In the genomic region with DNA sequence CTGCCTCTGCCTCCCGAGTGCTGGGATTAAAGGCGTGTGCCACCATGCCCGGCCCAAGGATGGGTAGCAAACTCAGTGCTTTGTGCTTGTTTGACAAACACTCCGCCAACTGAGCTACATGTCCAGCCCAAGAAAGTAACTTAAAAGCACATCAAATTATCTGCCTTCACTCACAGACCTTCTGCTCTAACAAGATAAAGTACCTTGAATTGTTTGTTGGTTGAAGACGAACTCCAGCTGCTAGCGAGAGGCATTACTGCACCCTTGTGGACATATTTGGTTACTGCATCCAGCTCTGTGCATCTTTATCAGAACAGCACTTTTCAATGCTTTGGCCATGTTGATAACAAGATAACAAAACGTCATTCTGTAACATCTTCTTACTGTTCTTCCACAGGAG, we compare ENCODE assay signal across 9 mouse cellular contexts. TPM values are rescaled to one million over a fixed set of nuclear protein-coding genes. Genes with fewer than 3 reads are reported as not detected.
DNase-seq lines count a peak whose midpoint lies in the region; ATAC-seq and TF ChIP-seq lines count a peak whose summit lies in the region.
"Had no signal": no experiment of that assay in that cellular context is flagged by ENCODE, and none has a peak within 500 bp of the region (broad histone marks: within the 10 kb centered on the region; RNA-seq: fewer than 3 reads in every experiment).

No protein-coding gene starts in this region.

- no peaks in the 10 kb centered on the region for H3K9me3 ChIP-seq in forebrain, embryonic 10.5 days
- H3K9me3 ChIP-seq in forebrain, embryonic 13.5 days (replicated peaks), result no peaks in the 10 kb centered on the region
- no peaks in the 10 kb centered on the region for H3K9me3 ChIP-seq in lung, postnatal 0 days (ENCODE audit: low read length)
- H3K9me3 ChIP-seq: limb, embryonic 12.5 days had no signal

- H3K36me3 ChIP-seq in forebrain, embryonic 10.5 days (replicated peaks), result no peaks in the 10 kb centered on the region
- no peaks in the 10 kb centered on the region for H3K36me3 ChIP-seq in forebrain, embryonic 13.5 days (ENCODE audit: poor library complexity, severe bottlenecking)
- H3K36me3 ChIP-seq in C2C12 (ENCODE audit: control insufficient read depth, insufficient read depth), result no peaks in the 10 kb centered on the region
- no peaks in the 10 kb centered on the region for H3K36me3 ChIP-seq in lung, postnatal 0 days (ENCODE audit: insufficient read depth, low read length)
- H3K36me3 ChIP-seq: limb, embryonic 12.5 days had no signal

- peaks cover 4% of the 10 kb centered on the region; the same call in 1 of the 2 replicates for H3K4me1 ChIP-seq in forebrain, embryonic 10.5 days
- H3K4me1 ChIP-seq in forebrain, embryonic 13.5 days, result peaks cover 5% of the 10 kb centered on the region; the same call in 1 of the 2 replicates
- H3K4me1 ChIP-seq in lung, postnatal 0 days (ENCODE audit: insufficient read depth, low read depth, low read length), result no peaks in the 10 kb centered on the region

- no peak overlapping the region for H3ac ChIP-seq in C2C12 (ENCODE audit: control insufficient read depth, insufficient read length, low read depth)

- H3K79me2 ChIP-seq in C2C12 (ENCODE audit: control insufficient read depth, insufficient read depth), result no peaks in the 10 kb centered on the region

- no peak for ATAC-seq in forebrain, embryonic 13.5 days
- ATAC-seq in frontal cortex, adult (ENCODE audit: low TSS enrichment), result 0 out of 2 replicates have a peak, but pooled peaks have one; percentile 28
- peak; percentile 32; the same call in 1 of the 2 replicates for ATAC-seq in lung, postnatal 0 days

- TF ChIP-seq EP300 in lung, postnatal 0 days (IDR thresholded peaks at IDR 0.05), result no peak

- DNase-seq in forebrain, embryonic 10.5 days (ENCODE audit: extremely low spot score, low spot score), result peak; percentile 50
- DNase-seq in brain, adult 2 months (ENCODE audit: low read depth, low spot score), result peak; percentile 79
- DNase-seq in kidney, postnatal 4 days, result peak; percentile 74 to 79
- peak; percentile 78 for DNase-seq in lung, postnatal 0 days (ENCODE audit: low spot score)
- peak; percentile 34 to 61 for DNase-seq in spleen, postnatal 14 days (ENCODE audit: low spot score in 2 of 2)

- peak; percentile 13 for TF ChIP-seq CTCF in C2C12 (IDR thresholded peaks at IDR 0.05; ENCODE audit: control insufficient read depth, insufficient read depth, insufficient read length)
- TF ChIP-seq CTCF in lung, postnatal 0 days (IDR thresholded peaks at IDR 0.05), result peak; percentile 95

- H3K4me3 ChIP-seq in forebrain, embryonic 10.5 days, result no peak overlapping the region
- H3K4me3 ChIP-seq in forebrain, embryonic 13.5 days, result no peak overlapping the region
- H3K4me3 ChIP-seq in C2C12 (ENCODE audit: insufficient read depth, poor library complexity, severe bottlenecking), result no peak overlapping the region
- no peak overlapping the region for H3K4me3 ChIP-seq in lung, postnatal 0 days (ENCODE audit: low read depth, low read length)
- H3K4me3 ChIP-seq: limb, embryonic 12.5 days had no signal

- H3K27ac ChIP-seq in forebrain, embryonic 10.5 days, result no peak overlapping the region
- H3K27ac ChIP-seq in forebrain, embryonic 13.5 days, result no peak overlapping the region
- no peak overlapping the region for H3K27ac ChIP-seq in lung, postnatal 0 days (ENCODE audit: low read length)
- H3K27ac ChIP-seq: limb, embryonic 12.5 days had no signal

- WGBS in forebrain, embryonic 10.5 days, result 59% methylated on average over 7 of the region's 7 CpGs
- WGBS in forebrain, embryonic 13.5 days, result 60% methylated on average over 7 of the region's 7 CpGs
- whole genome bisulfite sequencing in lung, postnatal 0 days, result 41% methylated on average over 7 of the region's 7 CpGs

- no peaks in the 10 kb centered on the region for H3K27me3 ChIP-seq in forebrain, embryonic 10.5 days (ENCODE audit: poor library complexity, severe bottlenecking)
- no peaks in the 10 kb centered on the region for H3K27me3 ChIP-seq in forebrain, embryonic 13.5 days
- no peaks in the 10 kb centered on the region for H3K27me3 ChIP-seq in C2C12 (ENCODE audit: control insufficient read depth, insufficient read depth, insufficient read length)
- no peaks in the 10 kb centered on the region for H3K27me3 ChIP-seq in lung, postnatal 0 days (replicated peaks; ENCODE audit: insufficient read depth, low read length)
- H3K27me3 ChIP-seq: limb, embryonic 12.5 days had no signal

- no peaks in the 10 kb centered on the region for H3K79me3 ChIP-seq in C2C12 (ENCODE audit: low read depth)

- H3K9ac ChIP-seq in forebrain, embryonic 13.5 days, result no peak overlapping the region
- no peak overlapping the region for H3K9ac ChIP-seq in lung, postnatal 0 days (replicated peaks; ENCODE audit: low read depth)
- H3K9ac ChIP-seq: limb, embryonic 12.5 days had no signal

- H3K4me2 ChIP-seq in forebrain, embryonic 13.5 days, result no peak overlapping the region
- H3K4me2 ChIP-seq in lung, postnatal 0 days (replicated peaks; ENCODE audit: low read depth, low read length), result no peak overlapping the region
- H3K4me2 ChIP-seq: limb, embryonic 12.5 days had no signal

TF ChIP-seq in C2C12, 6 proteins besides CTCF, POLR2A, EP300 and RAD21:
- TF ChIP-seq CEBPB (IDR thresholded peaks at IDR 0.05; ENCODE audit: low read depth), result no peak
- TF ChIP-seq USF1 (IDR thresholded peaks at IDR 0.05; ENCODE audit: low read depth), result no peak
- TF ChIP-seq MYOD1 (IDR thresholded peaks at IDR 0.05; ENCODE audit: control insufficient read depth, insufficient read length, low read depth), result no peak
- TF ChIP-seq MAX (IDR thresholded peaks at IDR 0.05), result no peak
- no peak for TF ChIP-seq MYOG (IDR thresholded peaks at IDR 0.05; ENCODE audit: control insufficient read depth, extremely low read depth, insufficient read length)
- no peak for TF ChIP-seq FOSL1 (IDR thresholded peaks at IDR 0.05; ENCODE audit: insufficient read depth, low read length, poor library complexity, severe bottlenecking)

RNA-seq across cellular contexts. Expression of a gene that starts 21.9 kb away (rescaled TPM):
- polyA plus RNA-seq in forebrain, embryonic 10.5 days (2016; fragmentation: Nextera tagmentation; extraction: Ambion mirVana), result 30.2 and 35.8 TPM in 2 replicates
- polyA plus RNA-seq in forebrain, embryonic 13.5 days (2015; fragmentation: Nextera tagmentation; extraction: Ambion mirVana), result 80.0 and 85.9 TPM in 2 replicates
- polyA plus RNA-seq in C2C12 (2012; fragmentation: generic; extraction: Trizol), result 30.5 TPM
- polyA plus RNA-seq in lung, postnatal 0 days (2015; fragmentation: Nextera tagmentation; extraction: Ambion mirVana), result 28.2 and 35.8 TPM in 2 replicates

RNA-seq across cellular contexts. Expression of a gene that starts 22.3 kb away (rescaled TPM):
- 3.2 and 4.0 TPM in 2 replicates for polyA plus RNA-seq in forebrain, embryonic 10.5 days (2016; fragmentation: Nextera tagmentation; extraction: Ambion mirVana)
- 3.5 and 3.9 TPM in 2 replicates for polyA plus RNA-seq in forebrain, embryonic 13.5 days (2015; fragmentation: Nextera tagmentation; extraction: Ambion mirVana)
- 0.94 TPM for polyA plus RNA-seq in C2C12 (2012; fragmentation: generic; extraction: Trizol)
- polyA plus RNA-seq in lung, postnatal 0 days (2015; fragmentation: Nextera tagmentation; extraction: Ambion mirVana), result 44.4 and 46.0 TPM in 2 replicates
